Mouse (Mus musculus) kidney, postnatal 4 days (tissue): Measurements from ENCODE around the gene Bola3.

Experiments used
- DNase-seq, 2 experiments: peaks; one replicate each; pipeline ENCODE4 v3.0.0; 2021; ENCODE audit warnings: mixed read lengths in 2 of 2

Bola3 gene

DNA sequence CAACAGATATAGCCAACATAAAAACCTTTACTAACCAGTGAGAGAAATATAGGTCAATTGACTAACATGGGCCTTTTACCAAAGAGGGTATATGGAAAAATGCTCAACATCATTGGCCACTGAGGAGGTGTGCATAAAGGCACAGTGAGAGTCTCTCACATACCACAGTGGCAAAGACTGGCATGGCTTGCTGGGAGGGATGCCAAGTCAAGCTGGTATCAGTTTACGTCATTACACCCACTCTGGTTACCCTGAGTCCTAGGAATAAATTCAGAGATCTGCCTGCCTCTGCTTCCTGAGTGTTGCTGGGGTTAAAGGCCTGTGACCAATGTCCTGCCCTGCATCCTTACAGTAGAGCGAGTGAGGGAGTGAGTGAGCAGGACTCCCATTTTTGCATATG, 47.8 kb downstream of the Bola3 start:
- no peak for DNase-seq

DNA sequence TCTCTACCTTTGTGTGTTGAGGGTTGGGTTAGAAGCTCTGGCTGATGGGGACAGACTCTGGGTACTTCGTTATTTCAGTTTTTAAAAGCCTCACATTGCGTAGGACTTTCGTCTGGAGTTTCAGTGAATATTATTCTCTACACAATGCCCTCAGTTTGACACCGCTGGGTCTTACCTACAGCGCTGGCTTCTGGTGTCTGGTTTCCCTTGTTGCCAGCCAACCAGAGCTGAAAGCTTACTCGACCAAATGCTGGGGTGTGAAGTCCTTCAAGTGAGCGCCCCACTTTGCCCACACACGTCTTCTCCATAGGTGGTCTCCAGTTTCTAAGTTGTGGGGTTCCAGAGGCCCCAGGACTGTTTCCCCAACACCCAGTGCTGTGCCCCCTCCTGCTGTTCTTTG, 48.8 kb downstream of the Bola3 start:
- no peak for DNase-seq

DNA sequence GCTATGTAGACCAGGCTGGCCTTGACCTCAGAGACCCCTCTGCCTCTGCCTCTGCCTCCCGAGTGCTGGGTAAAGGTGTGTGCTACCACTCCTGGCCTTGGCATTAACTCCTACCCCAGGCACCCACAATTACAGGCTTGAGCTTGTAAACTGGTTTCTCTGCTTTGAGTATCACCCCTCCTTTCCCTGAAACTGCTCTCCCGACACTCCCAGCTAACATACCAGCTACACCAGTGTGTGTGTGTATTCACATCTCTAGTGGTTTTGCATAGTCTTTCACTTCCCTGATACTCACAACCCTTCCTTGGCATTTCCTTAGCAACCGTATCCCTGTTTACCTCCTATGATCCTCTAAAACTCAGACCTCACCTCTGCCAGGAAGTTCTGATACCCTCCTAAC, 50.8 kb downstream of the Bola3 start:
- DNase-seq: no peak

DNA sequence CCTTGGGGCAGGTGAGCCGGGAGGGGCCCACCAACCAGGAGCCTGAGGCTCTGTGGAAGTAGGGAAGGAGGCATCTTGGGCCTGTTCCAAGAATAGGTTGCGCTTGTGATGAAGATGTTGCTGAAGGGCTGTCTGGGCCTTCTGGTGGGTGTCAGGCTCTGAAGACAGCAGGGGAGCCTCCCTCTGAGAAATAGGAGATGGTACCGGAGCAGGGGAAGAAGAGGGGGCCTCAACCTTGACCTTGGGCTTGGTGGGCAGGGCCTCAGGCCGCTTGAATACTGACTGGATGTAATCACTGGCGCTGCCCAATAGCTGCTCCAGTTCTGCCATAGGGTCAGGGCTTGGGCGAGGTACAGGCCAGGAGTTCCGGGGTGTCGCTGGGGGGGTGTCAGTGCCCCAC, 54.5 kb downstream of the Bola3 start:
- no peak for DNase-seq

DNA sequence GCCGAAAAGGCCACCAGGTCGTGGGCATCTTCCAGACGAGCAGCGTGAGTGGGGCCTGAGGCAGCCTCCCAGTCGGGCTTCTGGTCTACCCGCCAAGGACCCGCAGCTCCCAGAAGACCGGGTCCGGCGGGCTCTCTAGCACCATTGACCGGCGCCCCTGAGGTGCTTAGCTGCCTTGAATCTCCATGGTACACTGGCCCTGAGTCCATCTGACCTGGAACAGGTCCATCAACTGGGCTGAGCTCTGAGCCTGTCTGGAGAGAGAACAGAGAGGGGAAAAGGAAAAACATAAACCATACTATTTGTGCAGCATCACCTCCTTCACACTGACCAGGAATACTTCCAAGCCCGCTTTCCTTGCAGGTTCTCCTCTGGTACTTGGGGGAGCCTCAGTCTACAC, 55.6 kb downstream of the Bola3 start:
- DNase-seq: no peak

DNA sequence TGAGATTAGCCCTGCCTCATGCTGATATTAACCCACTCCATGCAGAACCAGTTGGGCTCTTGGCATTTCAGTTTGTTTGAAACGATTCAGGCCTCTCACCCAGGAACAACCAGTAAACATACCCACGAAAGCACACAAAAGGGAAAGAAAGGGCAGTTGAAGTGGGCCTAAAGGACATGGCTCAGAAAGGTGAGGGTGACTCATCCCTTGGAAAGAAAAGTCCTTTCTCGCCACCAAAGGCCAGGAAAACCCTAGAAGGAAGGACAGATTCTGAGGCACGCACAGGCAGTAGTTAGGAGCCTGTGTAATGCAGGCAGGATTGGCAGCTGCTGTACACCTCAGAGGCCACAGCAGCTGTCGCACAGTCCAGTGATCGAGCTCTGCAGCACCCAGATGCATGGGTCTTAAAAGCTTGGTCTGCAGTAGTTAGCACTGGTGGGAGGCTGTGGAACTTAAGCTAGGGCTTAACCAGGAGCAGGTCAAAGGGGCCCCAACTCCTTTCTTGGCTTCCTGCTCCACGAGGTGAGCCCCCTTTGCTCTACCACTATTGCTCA, 56.6 kb downstream of the Bola3 start:
- DNase-seq: no peak

DNA sequence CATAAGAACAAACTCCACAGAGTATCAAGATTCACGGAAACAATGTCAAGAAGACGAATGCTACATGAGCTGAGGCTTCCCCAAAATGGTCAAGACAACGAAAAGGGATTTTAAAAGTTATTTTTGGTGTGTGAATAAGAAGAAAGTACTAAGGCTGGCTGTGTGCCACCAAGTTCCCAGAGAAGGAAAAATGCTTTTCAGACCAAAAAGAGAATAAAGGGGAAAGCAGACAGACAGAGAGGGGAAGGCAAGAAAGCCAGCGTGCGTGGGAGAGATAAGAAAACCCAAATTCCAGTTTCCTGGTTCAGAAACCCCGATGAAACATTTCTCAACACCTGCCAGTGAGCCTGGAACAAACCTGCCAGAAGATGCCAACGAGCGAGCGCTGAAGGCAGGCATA, 59.6 kb downstream of the Bola3 start:
- no peak for DNase-seq
